Comparison of ENCODE assay signal across 18 mouse cellular contexts in the genomic region with DNA sequence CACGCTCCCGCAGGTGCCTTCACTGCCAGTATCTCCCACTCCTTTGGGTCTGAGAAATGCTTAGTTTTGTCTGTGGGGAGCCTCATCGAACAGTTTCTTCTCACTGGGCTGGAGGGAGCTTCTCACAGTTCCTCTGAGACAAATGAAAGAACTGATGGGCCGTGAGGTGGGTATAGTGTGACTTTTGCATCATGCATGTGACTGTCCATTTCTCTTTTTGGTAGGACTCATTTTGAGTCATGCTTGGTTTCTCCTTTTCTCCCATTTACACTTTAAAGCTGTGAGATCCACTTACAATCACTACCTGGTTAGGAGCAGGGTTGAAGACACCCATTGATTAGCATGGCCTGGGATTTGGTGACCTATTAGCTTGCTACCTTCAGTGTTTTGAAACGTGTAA.
"Had no signal": no experiment of that assay in that cellular context is flagged by ENCODE, and none has a peak within 500 bp of the region (broad histone marks: within the 10 kb centered on the region; RNA-seq: fewer than 3 reads in every experiment).

No protein-coding gene starts in this region.

- H3K27me3 ChIP-seq: liver, embryonic 13.5 days; midbrain, embryonic 13.5 days; neural tube, embryonic 12.5 days; neural tube, embryonic 15.5 days; stomach, embryonic 15.5 days had no signal

- H3K9me3 ChIP-seq: liver, embryonic 13.5 days; midbrain, embryonic 13.5 days; neural tube, embryonic 12.5 days; neural tube, embryonic 15.5 days; stomach, embryonic 15.5 days had no signal

- H3K4me3 ChIP-seq: layer of hippocampus, adult 2 months; liver, embryonic 13.5 days; midbrain, embryonic 13.5 days; neural tube, embryonic 12.5 days; neural tube, embryonic 15.5 days; stomach, embryonic 15.5 days had no signal

- DNase-seq: kidney, adult 18-20 months; kidney, adult 9 months; kidney, postnatal 14 days; layer of hippocampus, adult 9-11 months; liver, embryonic 13.5 days; lung, adult 2 months; lung, postnatal 14 days; lung, postnatal 4 days; right cerebral cortex, adult 18-20 months; right cerebral cortex, postnatal 25 days; spleen, adult 18-20 months; thymus, postnatal 25 days had no signal

- H3K9ac ChIP-seq: liver, embryonic 13.5 days; midbrain, embryonic 13.5 days; neural tube, embryonic 12.5 days; neural tube, embryonic 15.5 days; stomach, embryonic 15.5 days had no signal

- H3K36me3 ChIP-seq: liver, embryonic 13.5 days; neural tube, embryonic 15.5 days; stomach, embryonic 15.5 days had no signal

- H3K27ac ChIP-seq: layer of hippocampus, adult 2 months; liver, embryonic 13.5 days; midbrain, embryonic 13.5 days; neural tube, embryonic 12.5 days; neural tube, embryonic 15.5 days; stomach, embryonic 15.5 days had no signal

- ATAC-seq: intestine, embryonic 16.5 days; midbrain, embryonic 13.5 days had no signal

- H3K4me2 ChIP-seq: liver, embryonic 13.5 days; midbrain, embryonic 13.5 days; neural tube, embryonic 12.5 days; neural tube, embryonic 15.5 days; stomach, embryonic 15.5 days had no signal
